Mouse (Mus musculus): ENCODE measurements around the gene Dsn1. TPM values are rescaled to one million over a fixed set of nuclear protein-coding genes. Genes with fewer than 3 reads are reported as not detected.
A peak's percentile ranks its signal among the peaks of the same experiment; 100 is the strongest.

The Dsn1 gene
- total RNA-seq, 2 experiments from 2014 or later = 59.5 to 62.4 TPM

DNA sequence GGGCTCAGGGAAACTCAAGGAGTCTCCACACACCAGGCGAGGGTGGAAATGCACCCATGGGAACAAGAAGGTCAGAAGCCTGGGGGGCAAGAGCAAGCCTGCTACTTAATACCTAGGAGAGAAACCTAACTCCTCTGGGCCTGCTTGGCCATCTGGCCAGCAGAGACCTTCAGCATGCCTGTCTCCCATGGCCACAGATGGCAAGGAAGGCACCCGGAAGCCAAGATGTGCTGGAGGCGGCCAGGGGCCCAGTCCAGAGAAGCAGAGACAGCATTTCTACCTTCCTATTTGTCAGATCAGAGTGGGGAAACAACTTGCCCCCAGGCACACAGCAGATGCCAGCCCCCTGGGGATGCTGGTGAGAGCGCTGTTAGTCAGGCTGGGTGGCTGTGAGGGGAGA, 21.3 kb upstream of the Dsn1 start:
- ATAC-seq (replicated peaks; ENCODE audit: low FRiP score, poor library complexity, severe bottlenecking) = no peak

DNA sequence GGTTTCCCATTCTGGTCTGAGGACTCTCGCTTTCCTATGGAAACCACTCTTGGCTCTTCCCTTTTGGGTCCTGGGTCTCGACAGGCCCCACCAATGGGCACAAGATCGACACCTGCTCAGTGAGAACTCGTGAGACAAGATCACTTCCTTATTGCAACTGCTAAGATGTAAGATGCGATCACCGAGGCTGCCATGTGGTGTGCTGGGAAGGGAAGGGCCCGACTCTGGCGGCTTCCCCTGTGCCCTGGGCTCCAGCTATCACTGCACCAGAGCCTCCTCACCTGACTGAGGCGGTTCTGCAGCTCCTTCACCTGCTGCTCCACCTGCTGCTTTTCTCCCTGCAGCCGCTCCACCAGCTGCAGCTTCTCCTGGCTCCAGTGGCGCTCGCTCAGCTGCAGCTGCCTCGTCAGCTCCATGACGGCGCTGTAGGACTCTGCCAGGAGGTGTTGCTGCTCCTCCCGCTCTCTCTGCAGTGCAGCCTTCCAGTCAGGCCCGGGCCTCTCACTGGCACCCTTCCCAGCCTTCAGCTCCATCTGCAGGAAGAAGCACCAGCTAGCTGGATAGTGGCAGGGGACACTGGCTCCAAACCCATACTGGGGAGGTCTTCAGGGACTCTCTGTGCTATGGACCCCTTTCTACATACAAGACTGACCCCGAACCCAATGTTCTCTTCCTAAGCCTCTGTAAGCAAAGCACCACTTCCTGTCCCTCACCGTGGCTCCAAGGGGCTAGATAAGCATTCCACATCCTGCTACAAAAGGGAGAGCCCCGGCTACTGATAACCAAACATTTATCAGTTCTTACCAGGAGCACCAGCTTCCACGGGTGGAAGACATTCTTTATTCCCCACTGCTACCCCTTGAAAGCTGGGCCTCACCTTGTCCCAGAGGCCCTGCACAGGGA, 20.4 kb upstream of the Dsn1 start:
- ATAC-seq (replicated peaks; ENCODE audit: low FRiP score, poor library complexity, severe bottlenecking) = peak; percentile 70

DNA sequence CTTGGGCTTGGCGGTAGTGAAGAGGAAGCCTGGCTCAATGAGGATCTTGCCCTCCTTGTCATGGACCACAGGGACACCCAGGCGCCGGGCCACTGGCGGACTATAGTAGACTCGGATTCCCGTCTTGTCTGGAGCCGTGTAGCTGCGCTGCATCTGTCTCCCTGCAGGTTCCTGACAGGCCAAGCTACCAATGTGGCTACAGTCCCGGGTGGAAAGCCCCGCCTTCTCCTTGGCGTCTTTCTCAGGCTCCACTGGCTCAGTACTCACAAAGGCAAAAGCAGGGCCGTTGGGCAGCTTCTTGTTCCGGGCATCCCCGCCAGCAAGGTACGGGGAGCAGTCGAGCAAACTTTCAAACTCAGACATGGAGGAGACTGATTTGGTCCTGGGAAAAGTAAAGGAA, 14.2 kb upstream of the Dsn1 start:
- no peak for ATAC-seq (replicated peaks; ENCODE audit: low FRiP score, poor library complexity, severe bottlenecking)

DNA sequence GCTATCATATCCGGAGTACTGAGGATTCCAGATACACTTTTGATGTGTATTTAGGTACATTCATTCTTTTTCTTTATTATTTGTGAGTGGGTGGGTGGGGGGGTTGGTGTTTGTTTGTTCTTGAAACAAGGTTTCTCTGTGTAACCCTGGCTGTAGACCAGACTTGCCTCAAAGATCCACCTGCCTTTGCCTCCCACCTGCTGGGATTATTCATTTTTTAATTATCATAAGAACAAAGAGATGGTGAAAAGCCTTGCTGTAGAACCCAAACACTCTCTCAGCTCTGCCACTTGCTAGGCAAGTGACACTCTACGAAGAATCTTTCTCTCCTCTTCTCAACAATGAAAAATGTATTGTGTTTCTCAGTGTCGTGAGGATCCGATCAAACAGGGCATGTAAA, 12.3 kb upstream of the Dsn1 start:
- no peak for ATAC-seq (replicated peaks; ENCODE audit: low FRiP score, poor library complexity, severe bottlenecking)

DNA sequence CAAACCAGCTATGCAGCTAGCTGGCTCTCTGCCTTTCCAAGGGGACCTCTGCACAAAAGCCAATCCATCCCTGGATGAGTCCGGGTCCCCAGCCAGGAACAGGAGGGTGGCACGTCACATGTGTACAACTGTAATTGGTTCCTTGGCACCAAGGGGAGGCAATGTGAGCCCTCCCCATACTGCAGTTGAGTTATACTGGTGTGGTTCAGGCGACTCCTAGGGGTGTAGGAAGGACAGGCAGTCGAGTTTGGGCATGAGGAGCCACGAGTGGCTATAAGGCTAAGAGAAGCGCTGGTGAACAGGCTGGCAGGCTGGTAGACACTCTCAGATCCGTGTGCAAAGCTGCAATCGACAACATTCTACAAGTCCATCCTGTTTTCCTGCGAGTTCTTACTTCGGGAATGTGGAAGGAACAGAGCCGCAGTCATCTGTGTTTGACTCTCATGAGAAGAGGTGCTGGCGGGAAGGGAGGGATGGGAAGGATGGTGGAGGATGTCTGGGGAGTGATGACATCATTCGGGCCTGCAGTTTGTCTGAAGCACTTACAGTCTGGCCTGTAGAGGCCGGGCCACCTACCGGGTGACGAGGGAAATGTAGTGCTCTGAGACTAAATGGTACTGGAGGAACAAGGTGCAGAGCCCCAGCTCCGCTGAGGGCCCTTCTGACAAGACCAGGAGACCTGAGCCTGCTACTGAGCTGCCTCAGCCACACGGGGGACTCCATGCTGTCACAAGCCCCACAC, 9.7 kb upstream of the Dsn1 start:
- no peak for ATAC-seq (replicated peaks; ENCODE audit: low FRiP score, poor library complexity, severe bottlenecking)

DNA sequence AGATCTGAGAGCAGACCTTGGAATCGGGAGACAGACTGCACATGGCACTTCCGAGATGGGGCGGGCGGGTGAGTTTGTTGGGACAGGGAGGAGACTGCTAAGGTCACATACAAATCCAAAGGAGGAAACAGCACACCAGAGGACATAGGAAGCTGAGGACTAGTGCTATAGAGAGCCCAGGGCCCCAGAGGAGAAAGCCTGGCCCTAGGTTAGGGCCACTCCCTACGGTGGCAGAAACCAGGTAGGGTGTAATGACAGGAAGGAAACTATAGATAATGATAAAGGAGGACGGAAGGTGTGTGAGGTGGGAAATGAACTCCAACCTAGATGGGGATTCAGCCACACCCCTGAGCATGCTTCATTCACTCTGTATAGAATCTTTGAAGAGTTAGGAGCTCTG, 5.4 kb upstream of the Dsn1 start:
- ATAC-seq (replicated peaks; ENCODE audit: low FRiP score, poor library complexity, severe bottlenecking) = no peak

DNA sequence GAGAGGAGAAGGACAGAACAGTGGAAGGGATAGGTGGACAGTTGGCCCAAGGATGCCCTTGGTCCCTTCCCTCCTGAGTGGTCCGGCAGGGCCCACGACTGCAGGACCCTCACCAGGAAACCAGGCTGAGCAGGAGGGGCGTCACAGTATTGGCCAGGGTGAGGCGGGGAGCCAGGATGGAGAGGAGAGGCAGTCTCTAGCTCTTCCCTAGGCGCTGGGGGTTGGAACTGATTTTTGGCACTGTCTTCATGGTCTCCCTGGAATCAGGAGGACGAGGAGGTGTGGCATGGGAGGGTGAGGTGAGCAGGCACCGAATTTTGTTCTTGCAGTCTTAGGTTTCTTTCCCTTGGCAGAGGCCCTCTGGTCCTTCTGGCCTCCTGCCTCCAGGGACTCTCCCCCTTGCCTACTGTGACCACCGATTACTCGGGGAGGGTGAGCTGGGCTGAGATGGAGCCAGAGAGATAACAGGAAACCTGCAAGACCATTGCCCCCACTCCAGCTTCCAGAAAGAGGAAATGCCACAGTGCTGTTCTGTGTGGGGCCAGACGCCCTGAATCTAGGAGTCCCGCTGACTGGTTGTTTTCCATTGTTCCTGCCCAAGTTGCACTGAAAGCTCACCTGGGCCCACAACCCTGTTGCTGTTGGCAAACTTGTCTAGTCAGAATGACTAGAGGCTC, 3.8 kb upstream of the Dsn1 start:
- ATAC-seq (replicated peaks; ENCODE audit: low FRiP score, poor library complexity, severe bottlenecking) = no peak

DNA sequence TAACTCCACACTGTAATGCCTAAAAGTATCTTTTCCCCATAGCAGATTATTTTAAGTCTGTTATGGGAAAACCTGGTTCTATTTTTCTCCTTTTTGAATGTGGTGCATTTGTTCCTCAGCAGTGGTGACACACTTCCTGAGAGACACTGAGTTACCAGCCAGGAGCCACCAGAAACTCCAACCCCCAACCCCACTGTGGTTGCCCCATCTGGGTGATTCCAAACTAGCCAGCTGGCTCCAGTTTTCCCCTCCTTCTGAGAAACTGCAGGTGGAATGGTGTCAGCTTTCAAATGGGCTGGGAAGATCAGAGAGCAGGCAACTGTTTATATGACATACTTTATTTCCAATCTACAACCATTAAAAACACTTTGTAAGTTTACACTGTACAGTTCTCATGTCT, 3.2 kb upstream of the Dsn1 start:
- no peak for ATAC-seq (replicated peaks; ENCODE audit: low FRiP score, poor library complexity, severe bottlenecking)

DNA sequence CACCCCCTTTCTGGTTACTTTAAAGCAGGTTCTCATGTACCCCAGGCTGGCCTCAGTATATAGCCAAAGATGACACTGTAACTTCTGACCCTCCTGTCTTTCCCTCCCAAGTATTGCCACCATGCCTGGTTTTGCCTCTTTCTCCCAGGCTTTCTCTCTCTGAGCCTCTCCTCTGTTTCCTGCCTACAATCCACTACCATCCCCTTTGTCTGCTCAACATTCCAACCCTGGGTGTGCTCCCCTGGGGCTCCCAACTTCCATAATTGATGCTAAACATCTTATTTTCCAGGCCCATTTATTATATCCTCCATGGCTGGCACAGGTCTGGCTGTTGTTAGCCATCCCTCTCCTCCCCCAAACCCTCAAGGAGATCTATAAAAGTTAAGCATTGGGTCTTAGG, 1.6 kb upstream of the Dsn1 start:
- ATAC-seq (replicated peaks; ENCODE audit: low FRiP score, poor library complexity, severe bottlenecking) = no peak

DNA sequence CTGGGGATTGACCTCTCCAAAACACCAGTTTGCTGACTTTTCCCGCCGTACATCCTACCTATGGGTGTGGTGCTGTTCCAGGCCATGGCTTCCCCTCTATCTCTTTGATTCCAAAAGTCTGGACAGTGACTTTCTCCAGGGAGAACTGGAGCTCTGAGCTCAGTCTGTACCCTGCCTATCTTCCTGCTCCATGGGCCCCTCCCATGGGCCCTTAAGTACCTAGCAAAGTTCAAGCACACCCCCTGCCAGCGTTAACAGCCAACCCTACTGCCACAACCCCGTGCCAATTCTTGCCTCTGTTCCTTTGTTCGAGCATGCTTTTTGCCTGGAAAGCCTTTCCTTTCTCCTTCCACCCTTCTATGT, 261 bp upstream of the Dsn1 start:
- ATAC-seq (replicated peaks; ENCODE audit: low FRiP score, poor library complexity, severe bottlenecking) = peak; percentile 32

DNA sequence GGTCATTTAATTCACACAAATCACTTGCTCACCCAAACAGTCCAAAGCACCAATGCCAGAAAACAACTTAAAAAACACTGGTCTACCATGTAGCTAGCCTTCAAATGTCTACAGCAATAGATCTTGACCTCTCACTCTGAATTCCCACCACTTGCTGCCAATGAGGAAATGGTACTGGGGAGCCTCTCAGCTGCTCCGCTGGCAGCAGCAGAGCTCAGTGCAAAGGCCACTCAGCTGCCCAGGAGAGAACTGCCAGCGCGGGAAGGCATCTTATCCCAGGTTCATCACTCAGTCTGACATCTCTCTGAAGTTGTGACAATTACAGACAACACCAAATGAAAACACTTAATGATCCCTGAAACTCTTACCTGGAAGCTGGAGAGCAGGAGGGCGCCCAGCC, 4.6 kb downstream of the Dsn1 start:
- ATAC-seq (replicated peaks; ENCODE audit: low FRiP score, poor library complexity, severe bottlenecking) = no peak

DNA sequence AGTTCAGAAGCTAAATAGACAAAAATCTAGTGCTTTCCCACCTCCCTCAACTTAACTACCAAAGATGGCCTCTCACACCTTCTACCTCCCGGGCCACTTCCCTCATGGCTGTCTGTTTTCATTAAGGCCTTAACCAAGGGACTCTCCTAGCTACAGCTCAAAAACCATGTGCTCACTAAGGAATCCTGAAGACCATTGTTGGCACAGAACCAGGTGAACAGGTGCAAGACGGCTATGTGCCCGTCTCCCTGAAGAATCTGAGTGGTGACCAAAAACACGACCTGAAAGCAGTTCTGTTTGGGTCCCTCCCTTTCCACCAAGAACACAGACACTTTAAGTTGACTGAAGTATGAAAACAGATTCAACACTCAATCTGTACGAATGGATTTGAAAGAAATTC, 8.7 kb downstream of the Dsn1 start:
- no peak for ATAC-seq (replicated peaks; ENCODE audit: low FRiP score, poor library complexity, severe bottlenecking)

DNA sequence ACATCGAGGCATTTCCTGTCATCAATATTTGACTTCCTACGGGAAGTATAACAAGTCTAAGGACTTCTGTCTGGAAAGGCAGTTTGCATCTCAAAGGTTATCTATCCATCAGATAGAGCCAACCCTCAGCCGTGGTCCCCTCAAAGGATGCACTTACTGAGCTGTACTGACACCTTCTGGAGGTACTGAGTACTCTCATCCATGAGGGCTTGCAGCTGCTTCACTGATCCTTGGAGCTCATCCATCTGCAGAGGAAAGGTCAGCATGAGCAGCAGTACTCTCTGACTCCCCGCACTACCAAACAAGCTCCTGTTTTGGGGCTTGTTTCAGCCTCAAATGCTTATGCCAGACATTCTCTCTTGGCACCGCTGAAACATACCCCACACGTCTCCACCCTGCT, 10.4 kb downstream of the Dsn1 start:
- ATAC-seq (replicated peaks; ENCODE audit: low FRiP score, poor library complexity, severe bottlenecking) = no peak

DNA sequence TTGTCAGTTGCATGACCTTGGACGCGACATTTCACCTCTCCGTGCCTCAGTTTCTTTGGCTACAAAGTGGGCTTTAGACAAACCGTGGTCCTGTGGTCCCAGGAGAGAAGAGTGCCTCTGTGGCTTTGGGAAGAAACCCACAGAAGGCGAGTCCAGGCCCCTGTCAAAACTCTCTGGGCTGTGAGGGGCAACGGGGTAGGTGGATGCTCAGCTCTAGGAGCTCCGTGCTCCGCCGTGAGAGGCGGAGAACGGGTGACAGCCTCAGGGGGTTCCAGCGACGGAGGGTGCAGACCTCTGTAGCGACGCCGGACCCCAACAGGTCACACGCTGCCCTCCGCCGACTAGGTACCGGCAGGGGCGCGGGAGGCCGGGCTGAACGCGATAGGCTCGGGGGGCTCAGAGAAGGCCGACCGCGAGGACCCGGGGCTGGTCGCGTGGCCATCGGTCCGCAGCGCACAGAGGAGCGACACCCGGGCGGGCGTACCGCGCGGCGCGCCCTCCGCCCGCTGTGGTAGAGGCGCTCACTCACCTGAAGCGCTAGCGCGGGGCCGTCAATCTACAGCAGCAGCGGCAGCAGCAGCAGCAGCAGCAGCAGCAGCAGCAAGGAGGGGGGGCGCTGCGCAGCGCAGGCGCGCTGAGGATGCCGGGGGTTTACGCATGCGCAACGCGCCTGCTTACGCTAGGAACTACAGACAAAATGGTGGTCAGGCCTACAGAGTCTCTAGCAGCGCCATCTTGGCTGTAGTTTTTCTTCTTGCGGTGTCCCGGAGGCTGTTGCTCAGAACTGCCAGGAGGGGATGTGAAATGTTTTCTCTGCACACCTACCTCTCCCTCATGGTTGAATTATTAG, 15.3 kb downstream of the Dsn1 start, which contains the start of gene Ndrg3:
Gene Ndrg3, minus strand, starts transcription at position 587 of the 850 bp plus-strand sequence.
- ATAC-seq (replicated peaks; ENCODE audit: low FRiP score, poor library complexity, severe bottlenecking) = peak; percentile 97

DNA sequence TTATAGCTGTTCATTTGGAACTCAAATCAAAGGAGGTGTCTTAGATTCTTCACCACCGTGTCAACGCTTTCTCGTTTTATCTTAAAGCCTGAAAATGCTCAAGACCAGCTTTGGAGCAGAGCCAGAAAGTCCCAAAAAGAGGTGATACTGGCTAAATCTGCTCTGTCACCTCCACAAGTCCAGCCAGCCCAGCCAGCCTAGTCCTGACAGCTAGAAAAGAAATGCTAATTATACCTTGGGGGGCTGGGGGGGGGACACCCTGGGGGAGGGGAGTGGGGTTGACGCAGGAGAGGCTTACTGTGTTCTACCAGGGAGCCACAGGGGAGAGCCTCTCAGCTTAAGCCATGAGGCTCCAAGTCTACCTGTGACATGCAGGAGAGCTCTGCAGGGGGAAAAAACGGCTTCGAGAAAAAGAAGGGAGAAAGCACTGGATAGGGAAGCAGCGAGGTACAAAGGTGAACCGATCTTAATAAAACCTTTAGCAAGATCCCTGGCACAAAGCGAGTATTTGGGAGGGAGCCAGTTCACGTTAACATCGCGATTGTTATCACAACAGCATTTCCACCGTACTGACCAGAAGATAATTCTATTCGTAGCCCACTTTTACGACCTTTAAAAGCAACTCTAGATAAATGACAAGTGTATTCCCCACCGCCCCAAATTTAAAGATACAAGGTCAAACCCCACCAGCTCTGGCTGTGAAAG, 16.1 kb downstream of the Dsn1 start:
- ATAC-seq (replicated peaks; ENCODE audit: low FRiP score, poor library complexity, severe bottlenecking) = 0 out of 2 replicates have a peak, but pooled peaks have one; percentile 13

DNA sequence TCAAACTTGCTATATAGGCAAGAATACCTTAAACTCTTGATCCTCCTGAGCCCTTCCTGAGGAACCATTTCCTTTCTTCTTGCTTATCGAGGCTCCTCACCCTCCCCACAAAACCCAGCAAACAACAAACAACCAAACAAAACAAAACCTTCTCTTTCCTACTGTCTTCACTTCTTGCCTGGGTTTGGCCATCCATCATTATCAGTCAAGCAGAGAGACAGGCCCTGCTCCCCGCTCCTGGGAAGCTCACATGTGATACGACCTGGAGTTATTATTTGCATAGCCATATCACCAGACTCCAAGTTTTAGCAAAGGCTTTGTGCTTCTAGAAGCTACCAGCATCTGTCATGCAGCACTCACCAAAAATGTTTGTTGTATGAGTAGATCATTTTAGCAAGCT, 19.6 kb downstream of the Dsn1 start:
- ATAC-seq (replicated peaks; ENCODE audit: low FRiP score, poor library complexity, severe bottlenecking) = no peak

DNA sequence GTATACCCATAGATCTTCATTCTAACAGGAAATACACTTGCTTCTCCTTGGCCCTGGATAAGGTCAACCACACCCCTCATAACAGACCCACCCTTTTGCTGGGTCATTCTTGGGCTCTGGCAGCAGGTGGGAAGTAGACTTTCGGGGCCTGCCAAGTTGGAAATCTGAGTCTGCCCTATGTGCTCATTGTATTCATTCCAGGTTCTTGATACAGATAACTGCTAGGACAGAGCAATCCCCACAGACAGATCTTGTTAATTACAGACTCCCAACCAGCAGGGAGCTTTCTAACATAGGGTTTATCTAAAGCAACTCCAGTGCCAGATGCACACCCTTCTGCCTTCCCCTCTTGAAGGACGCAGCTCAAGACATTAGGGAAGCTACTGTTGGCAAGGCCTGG, 24.1 kb downstream of the Dsn1 start:
- peak; percentile 93 for ATAC-seq (replicated peaks; ENCODE audit: low FRiP score, poor library complexity, severe bottlenecking)

DNA sequence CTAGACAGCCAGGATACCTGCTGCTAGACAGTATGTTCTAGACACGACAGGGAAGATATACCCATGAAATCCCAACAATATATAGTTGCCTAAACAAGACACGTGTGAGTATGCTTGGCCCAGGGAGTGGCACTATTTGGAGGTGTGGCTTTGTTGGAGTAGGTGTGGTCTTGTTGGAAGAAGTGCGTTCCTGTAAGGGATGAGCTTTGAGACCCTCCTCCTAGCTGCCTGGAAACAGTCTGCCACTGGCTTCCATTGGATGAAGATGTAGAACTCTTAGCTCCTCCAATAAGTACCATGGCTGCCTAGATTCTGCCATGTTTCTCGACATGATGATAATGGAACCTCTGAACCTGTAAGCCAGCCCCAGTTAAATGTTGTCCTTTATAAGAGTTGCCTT, 25.7 kb downstream of the Dsn1 start:
- no peak for ATAC-seq (replicated peaks; ENCODE audit: low FRiP score, poor library complexity, severe bottlenecking)

DNA sequence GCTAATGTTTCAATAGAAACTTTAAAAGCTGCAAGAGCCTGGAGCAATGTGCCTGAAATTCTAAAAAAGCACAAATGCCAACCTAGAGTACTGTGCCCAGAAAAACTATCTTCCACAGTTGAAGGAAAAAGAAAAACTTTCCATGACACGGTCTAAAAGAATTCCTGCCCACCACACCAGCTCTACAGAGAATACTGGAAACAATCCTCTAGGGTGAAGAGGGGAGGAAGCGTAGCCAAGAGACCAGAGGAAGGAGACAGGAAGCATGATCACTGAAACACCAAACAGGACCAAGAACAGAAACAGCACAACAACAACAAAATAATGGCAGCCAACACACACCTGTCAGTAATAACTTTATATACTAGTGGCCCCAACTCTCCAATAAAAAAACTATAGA, 26.9 kb downstream of the Dsn1 start:
- no peak for ATAC-seq (replicated peaks; ENCODE audit: low FRiP score, poor library complexity, severe bottlenecking)

Measured in erythroid progenitor cell, adult 5-6 weeks (primary cell).